7 mouse cellular contexts compared by ENCODE assay signal in genomic region chr11:83291375-83292250, GRCm38 (mm10). TPM values are rescaled to one million over a fixed set of nuclear protein-coding genes. Genes with fewer than 3 reads are reported as not detected.
DNase-seq lines count a peak whose midpoint lies in the region; ATAC-seq lines count a peak whose summit lies in the region.

No protein-coding gene starts in this region.

- H3K4me2 ChIP-seq in intestine, embryonic 15.5 days (replicated peaks) = peak overlapping the region; percentile 77

- peak overlapping the region; percentile 52 for H3K27ac ChIP-seq in intestine, embryonic 15.5 days
- peak overlapping the region; percentile 93 for H3K27ac ChIP-seq in midbrain, embryonic 10.5 days (replicated peaks)

- H3K27me3 ChIP-seq in intestine, embryonic 15.5 days (replicated peaks) = no peaks in the 10 kb centered on the region
- no peaks in the 10 kb centered on the region for H3K27me3 ChIP-seq in midbrain, embryonic 10.5 days (ENCODE audit: low read depth, poor library complexity, severe bottlenecking)

- peak; percentile 97 to 98 for DNase-seq in adrenal gland, adult (ENCODE audit: inconsistent age in 2 of 2, low spot score in 1 of 2)
- DNase-seq in embryo, embryonic 10.5 days (ENCODE audit: low spot score) = peak; percentile 98
- DNase-seq in gastrocnemius, postnatal 14 days = peak; percentile 95
- peak; percentile 94 to 98 for DNase-seq in left cerebral cortex, postnatal 25 days (ENCODE audit: low spot score in 2 of 2)
- DNase-seq in midbrain, embryonic 10.5 days (ENCODE audit: low spot score) = peak; percentile 95
- peak; percentile 87 for DNase-seq in right cerebral cortex, postnatal 4 days

- H3K4me3 ChIP-seq in intestine, embryonic 15.5 days (replicated peaks) = peak overlapping the region; percentile 60
- peak overlapping the region; percentile 70 for H3K4me3 ChIP-seq in midbrain, embryonic 10.5 days

- H3K36me3 ChIP-seq in intestine, embryonic 15.5 days = no peaks in the 10 kb centered on the region
- H3K36me3 ChIP-seq in midbrain, embryonic 10.5 days = peaks cover 24% of the 10 kb centered on the region

- 0% methylated on average over 37 of the region's 38 CpGs for WGBS in intestine, embryonic 15.5 days
- WGBS in midbrain, embryonic 10.5 days = 0% methylated on average over 38 of the region's 38 CpGs

- ATAC-seq in intestine, embryonic 15.5 days = peak; percentile 99

- peak overlapping the region; percentile 75 for H3K9ac ChIP-seq in intestine, embryonic 15.5 days

- H3K4me1 ChIP-seq in intestine, embryonic 15.5 days (replicated peaks) = peaks cover 11% of the 10 kb centered on the region; the same call in 1 of the 2 replicates
- H3K4me1 ChIP-seq in midbrain, embryonic 10.5 days = peaks cover 27% of the 10 kb centered on the region

- intact Hi-C loops in gastrocnemius, postnatal 14 days (cut with DNase I; ENCODE audit: low total_unique reads) = no loop called here
- intact Hi-C loops in left cerebral cortex, postnatal 25 days (cut with DNase I) = no loop called here

- no peaks in the 10 kb centered on the region for H3K9me3 ChIP-seq in intestine, embryonic 15.5 days
- H3K9me3 ChIP-seq in midbrain, embryonic 10.5 days (replicated peaks) = no peaks in the 10 kb centered on the region

RNA-seq across cellular contexts. Expression of gene Slfn14, which starts 5.1 kb away (rescaled TPM):
- not detected for total RNA-seq in gastrocnemius, postnatal 14 days (2021)
- polyA plus RNA-seq in intestine, embryonic 15.5 days (2015; fragmentation: Nextera tagmentation; extraction: Ambion mirVana) = 0.34 and 0.88 TPM in 2 replicates
- total RNA-seq in left cerebral cortex, postnatal 25 days (2021) = not detected
- polyA plus RNA-seq in midbrain, embryonic 10.5 days (2016; fragmentation: Nextera tagmentation; extraction: Ambion mirVana) = 0.12 and 0.21 TPM in 2 replicates

RNA-seq across cellular contexts. Expression of gene Ap2b1, which starts 7.2 kb away (rescaled TPM):
- 10 to 100 TPM; 34.3 to 35.7 TPM for total RNA-seq in gastrocnemius, postnatal 14 days (2021)
- 48.1 and 51.0 TPM in 2 replicates for polyA plus RNA-seq in intestine, embryonic 15.5 days (2015; fragmentation: Nextera tagmentation; extraction: Ambion mirVana)
- 100 to 1,000 TPM; 291 to 311 TPM for total RNA-seq in left cerebral cortex, postnatal 25 days (2021)
- polyA plus RNA-seq in midbrain, embryonic 10.5 days (2016; fragmentation: Nextera tagmentation; extraction: Ambion mirVana) = 73.5 and 89.6 TPM in 2 replicates

RNA-seq across cellular contexts. Expression of gene Pex12, which starts 10.8 kb away (rescaled TPM):
- total RNA-seq in gastrocnemius, postnatal 14 days (2021) = 10 to 100 TPM; 11.1 to 13.8 TPM
- polyA plus RNA-seq in intestine, embryonic 15.5 days (2015; fragmentation: Nextera tagmentation; extraction: Ambion mirVana) = 13.8 and 16.4 TPM in 2 replicates
- total RNA-seq in left cerebral cortex, postnatal 25 days (2021) = 10 to 100 TPM in 1 of 2 experiments, 1 to 10 TPM in 1; 9.5 to 11.6 TPM
- 17.0 and 18.0 TPM in 2 replicates for polyA plus RNA-seq in midbrain, embryonic 10.5 days (2016; fragmentation: Nextera tagmentation; extraction: Ambion mirVana)

Comparison
In these comparisons a context has a peak if more than half of its experiments do, and no peak if none do; other contexts are left out.
1. Peak in every context shown above with its lines: DNase-seq, ATAC-seq, H3K4me3 ChIP-seq and H3K27ac ChIP-seq.
2. RNA of gene Ap2b1, which starts 7.2 kb away (total RNA-seq): 291 to 311 TPM in left cerebral cortex, postnatal 25 days; 34.3 to 35.7 TPM in gastrocnemius, postnatal 14 days; every median in the first group is over 4 times any median in the second.